Mouse (Mus musculus) spleen, embryonic (tissue): ENCODE measurements around the gene Ano10.

ENCODE experiments used
- CTCF ChIA-PET: fragments of 350-600 bp; sonication (Branson Sonifier 250); formaldehyde crosslinking; loops from one replicate; lab custom pipeline; 2022; lab: Charles Lee

Gene Ano10

DNA sequence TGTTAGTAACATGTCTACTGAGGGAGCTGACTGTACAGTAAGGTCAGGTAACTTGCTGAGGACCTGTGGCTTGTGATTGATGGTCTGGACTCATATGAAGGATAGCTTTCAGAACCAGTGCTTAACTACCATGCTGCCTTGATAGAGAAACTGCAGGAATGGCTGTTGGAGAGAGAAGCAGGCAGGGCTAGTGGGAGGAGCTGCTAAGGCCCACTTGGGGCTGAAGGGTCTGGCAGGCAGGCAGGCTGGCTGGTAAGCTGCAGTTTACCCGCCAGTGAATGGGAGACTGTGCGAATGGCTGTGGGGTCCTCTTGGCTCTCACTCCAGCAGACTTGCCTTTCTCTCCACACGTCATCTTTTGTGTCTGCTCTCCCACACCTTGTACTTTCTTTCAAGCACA lies 163.6 kb downstream of the Ano10 start:
- CTCF ChIA-PET = no interaction called here

GRCm38 (mm10) chr9:122128686-122129085 lies 165.5 kb downstream of the Ano10 start:
- CTCF ChIA-PET = no interaction called here

- CTCF ChIA-PET = no interaction called here
Measured at GRCm38 (mm10) chr9:122127271-122127785, 166.9 kb downstream of the Ano10 start.

GRCm38 (mm10) chr9:122126790-122127189 lies 167.4 kb downstream of the Ano10 start:
- CTCF ChIA-PET = interaction anchor here (0.6 to 0.7 kb wide), 4 partner anchors 16 to 1201 kb away, joined by 3 read pairs; no protein-coding TSS in a partner anchor
